Mouse (Mus musculus): ENCODE measurements around the gene Naa15. TPM values are rescaled to one million over a fixed set of nuclear protein-coding genes. Genes with fewer than 3 reads are reported as not detected.

Naa15 gene
- polyA plus RNA-seq (2012; rRNA removed): 14.0 and 16.1 TPM in 2 replicates

DNA sequence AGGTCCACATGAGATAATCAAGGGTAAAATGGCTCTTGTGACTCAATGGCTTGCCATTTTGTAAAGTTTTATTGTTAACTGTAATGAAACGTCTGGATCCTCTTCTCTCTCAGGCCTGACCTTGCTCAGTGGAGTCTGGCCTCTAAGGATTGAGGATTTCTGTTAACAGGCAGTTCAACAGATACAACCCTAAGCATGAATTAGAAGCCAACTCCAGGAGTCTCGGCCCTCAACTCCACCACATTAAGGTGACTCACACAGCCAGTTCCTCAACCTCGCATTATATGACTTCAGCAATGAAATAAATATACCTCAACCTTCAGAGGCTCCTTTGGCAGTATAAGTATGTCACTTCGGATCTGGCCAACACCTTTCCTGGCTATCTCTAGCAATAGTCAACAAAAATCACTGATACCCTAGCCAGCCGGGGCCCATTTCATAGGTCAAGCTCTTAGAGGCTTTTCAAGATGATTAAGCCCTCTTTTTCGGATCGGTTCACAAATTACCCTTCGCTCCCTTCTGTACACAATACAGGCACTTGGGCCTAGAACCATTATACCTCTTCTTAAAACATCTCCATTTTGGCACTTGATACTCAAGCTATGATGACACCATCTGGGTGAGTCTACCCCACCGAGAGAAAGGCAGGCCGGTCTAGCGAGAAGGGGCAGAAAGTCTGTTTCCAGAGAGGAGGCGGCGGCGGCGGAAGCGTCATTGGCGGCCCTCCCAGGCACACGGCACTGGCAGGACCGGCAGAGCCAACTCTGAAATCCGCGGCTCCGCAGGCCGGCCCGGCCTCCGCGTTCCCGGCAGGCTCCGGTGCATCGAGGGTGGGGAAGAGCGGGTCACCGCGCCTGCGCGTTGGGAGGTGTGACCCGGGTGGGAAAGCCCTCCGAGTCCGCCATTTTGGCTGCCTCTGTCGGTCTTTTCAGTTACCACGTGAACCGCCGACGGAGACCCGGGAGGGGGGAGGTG is at the start of gene Naa15:
Gene Naa15, plus strand, starts transcription at position 51 of the 975 bp plus-strand sequence.

GRCm38 (mm10) chr3:51396219-51397068 is 18.5 kb upstream of the Naa15 start, which contains the start of gene Mgarp:
Gene Mgarp, minus strand, starts transcription at chr3:51396738.

GRCm38 (mm10) chr3:51408561-51409183 is 6.3 kb upstream of the Naa15 start, which contains the start of gene Ndufc1:
Gene Ndufc1, minus strand, starts transcription at chr3:51408988.

GRCm38 (mm10) chr3:51483741-51484359 is 68.9 kb downstream of the Naa15 start, which contains the start of gene Rab33b:
Gene Rab33b, plus strand, starts transcription at chr3:51483920.

Other genes with a start within 250 kb of the Naa15 start
- gene Noct, start 190.7 kb upstream of the Naa15 start, polyA plus RNA-seq (2012; rRNA removed): 20.1 and 27.3 TPM in 2 replicates
- gene Elf2, start 74.5 kb upstream of the Naa15 start, polyA plus RNA-seq (2012; rRNA removed): 19.5 and 22.5 TPM in 2 replicates
- gene Mgarp, start 18.4 kb upstream of the Naa15 start, polyA plus RNA-seq (2012; rRNA removed): 0.46 and 0.52 TPM in 2 replicates
- 158 and 162 TPM in 2 replicates for gene Ndufc1, start 6.2 kb upstream of the Naa15 start, polyA plus RNA-seq (2012; rRNA removed)
- 2.1 and 2.3 TPM in 2 replicates for gene Rab33b, start 68.8 kb downstream of the Naa15 start, polyA plus RNA-seq (2012; rRNA removed)
- gene Setd7, start 145.7 kb downstream of the Naa15 start, polyA plus RNA-seq (2012; rRNA removed): 2.1 and 2.2 TPM in 2 replicates
- 2.9 and 3.6 TPM in 2 replicates for gene Mgst2, start 245.2 kb downstream of the Naa15 start, polyA plus RNA-seq (2012; rRNA removed)

Measured in liver, embryonic 14 days (tissue).